Mouse (Mus musculus): Measurements from ENCODE around the gene Fgd3. TPM values are rescaled to one million over a fixed set of nuclear protein-coding genes. Genes with fewer than 3 reads are reported as not detected.
A peak's percentile ranks its signal among the peaks of the same experiment; 100 is the strongest.

The Fgd3 gene
- 0.22 and 0.29 TPM in 2 replicates for polyA plus RNA-seq (2015; fragmentation: Nextera tagmentation; extraction: Ambion mirVana)

DNA sequence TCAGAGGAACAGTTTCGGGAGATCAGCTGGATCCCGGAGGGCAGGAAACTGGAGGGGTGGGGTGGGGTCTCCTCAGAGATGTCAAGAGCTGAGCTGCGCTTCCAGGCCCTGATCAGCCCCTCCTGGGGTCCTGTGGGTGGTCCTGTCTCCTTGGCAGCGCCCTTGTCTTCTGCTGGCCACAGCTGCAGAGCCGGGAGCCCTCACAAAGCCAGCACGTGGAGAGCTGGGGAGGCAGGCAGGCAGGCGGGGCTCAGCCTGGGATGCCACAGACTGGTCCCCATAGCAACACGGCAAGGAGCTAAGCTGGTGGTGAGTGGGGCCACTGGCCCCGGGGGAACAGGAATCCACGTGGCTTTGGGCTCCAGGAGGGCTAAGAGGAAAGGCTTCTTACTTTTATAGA lies at the start of gene Fgd3:
Gene Fgd3 (minus strand): TSS at position 272 of the 400 bp plus-strand sequence.
- H3K4me3 ChIP-seq (ENCODE audit: low read length), result peak within 1 kb of the TSS; percentile 2; the same call in 1 of the 2 replicates

DNA sequence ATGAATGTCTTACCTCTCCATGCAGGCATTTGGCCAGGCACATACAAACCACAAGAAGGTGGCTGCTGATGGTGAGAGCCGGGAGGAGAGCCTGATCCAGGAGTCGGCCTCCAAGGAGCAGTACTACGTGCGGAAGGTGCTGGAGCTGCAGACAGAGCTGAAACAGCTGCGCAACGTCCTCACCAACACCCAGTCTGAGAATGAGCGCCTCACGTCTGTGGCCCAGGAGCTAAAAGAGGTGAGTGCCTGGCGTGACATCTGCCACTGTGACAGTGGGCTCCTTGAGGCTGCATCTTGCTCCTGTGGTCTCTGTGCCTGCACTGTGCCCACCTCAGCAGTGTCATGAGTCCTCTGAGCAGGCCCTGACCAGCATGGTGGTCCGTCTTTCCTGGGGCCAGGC lies 49.3 kb upstream of the Fgd3 start:
- Histone ChIP-seq H3K4me1 (ENCODE audit: control insufficient read depth, insufficient read depth, low read length) (peaks cover 54% of the 10 kb centered on the region), H3K9ac (ENCODE audit: low read length) (no peak overlapping the region), H3K36me3 (ENCODE audit: control insufficient read depth, insufficient read depth) (peaks cover 11% of the 10 kb centered on the region), H3K27me3 (ENCODE audit: control insufficient read depth, insufficient read depth, low read length) (no peaks in the 10 kb centered on the region), H3K4me2 (ENCODE audit: low read depth, low read length) (no peak overlapping the region), H3K9me3 (replicated peaks; ENCODE audit: control insufficient read depth, low read length) (no peaks in the 10 kb centered on the region), H3K4me3 (ENCODE audit: low read length) (no peak overlapping the region), H3K27ac (ENCODE audit: low read length) (no peak overlapping the region)
- ATAC-seq (replicated peaks; ENCODE audit: extremely low read depth, insufficient read depth, low FRiP score), result no peak
- 86% methylated on average over 10 of the region's 10 CpGs for WGBS

More for the DNA sequence above, at the start of gene Fgd3:
- Histone ChIP-seq H3K27me3 (ENCODE audit: control insufficient read depth, insufficient read depth, low read length) (no peaks in the 10 kb centered on the region), H3K9ac (ENCODE audit: low read length) (peak within 1 kb of the TSS; percentile 38; the same call in 1 of the 2 replicates), H3K4me2 (ENCODE audit: low read depth, low read length) (peak within 1 kb of the TSS; percentile 42), H3K27ac (ENCODE audit: low read length) (no peak within 1 kb of the TSS), H3K36me3 (ENCODE audit: control insufficient read depth, insufficient read depth) (no peaks in the 10 kb centered on the region), H3K9me3 (replicated peaks; ENCODE audit: control insufficient read depth, low read length) (no peaks in the 10 kb centered on the region), H3K4me1 (ENCODE audit: control insufficient read depth, insufficient read depth, low read length) (peaks cover 6% of the 10 kb centered on the region)
- peak; percentile 60; the same call in 1 of the 2 replicates for ATAC-seq (replicated peaks; ENCODE audit: extremely low read depth, insufficient read depth, low FRiP score)
- WGBS, result 6% methylated on average over 10 of the region's 10 CpGs

DNA sequence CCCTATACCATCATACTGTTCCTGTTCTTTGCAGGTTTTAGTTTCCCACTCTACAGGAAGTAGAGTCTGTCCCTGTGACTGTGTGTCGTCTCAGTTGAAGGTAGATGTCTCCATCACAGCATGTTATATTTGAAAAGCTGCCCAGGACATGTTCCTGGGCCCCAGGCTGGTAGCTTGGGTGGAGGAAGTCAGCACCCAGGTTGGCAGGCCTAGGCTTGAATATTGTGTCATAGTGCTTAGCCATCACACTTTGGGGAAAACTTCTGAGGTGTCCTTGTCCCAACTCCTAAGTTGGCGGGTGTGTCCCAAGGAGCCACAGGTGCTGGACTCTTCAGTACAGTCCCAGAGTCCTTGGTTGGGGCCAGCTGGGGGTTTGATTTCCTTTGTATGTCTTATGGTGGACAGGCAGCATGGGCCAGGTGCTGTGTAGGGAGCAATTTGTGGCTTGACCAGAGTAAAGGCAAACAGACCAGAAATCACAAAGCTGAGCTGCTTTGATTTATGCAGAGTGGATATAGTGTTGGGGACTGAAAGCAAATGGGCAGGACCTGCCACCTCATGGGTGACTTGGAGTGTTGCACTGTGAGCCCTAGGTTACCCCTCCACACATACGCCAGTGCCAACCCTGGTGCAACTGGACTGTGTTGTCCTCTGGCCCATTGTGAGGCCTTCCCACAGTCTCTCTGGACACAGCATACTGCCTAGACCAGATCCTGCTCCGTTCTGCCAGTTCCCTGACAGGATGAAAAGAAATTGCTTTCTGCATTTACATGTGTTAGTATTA lies 47.7 kb upstream of the Fgd3 start:
- 69% methylated on average over 4 of the region's 4 CpGs for WGBS
- no peaks in the 10 kb centered on the region for H3K9me3 ChIP-seq (replicated peaks; ENCODE audit: control insufficient read depth, low read length)
- H3K4me2 ChIP-seq (ENCODE audit: low read depth, low read length), result no peak overlapping the region
- no peak overlapping the region for H3K9ac ChIP-seq (ENCODE audit: low read length)
- no peaks in the 10 kb centered on the region for H3K27me3 ChIP-seq (ENCODE audit: control insufficient read depth, insufficient read depth, low read length)
- no peak overlapping the region for H3K27ac ChIP-seq (ENCODE audit: low read length)
- peaks cover 11% of the 10 kb centered on the region for H3K36me3 ChIP-seq (ENCODE audit: control insufficient read depth, insufficient read depth)
- no peak overlapping the region for H3K4me3 ChIP-seq (ENCODE audit: low read length)
- no peak for ATAC-seq (replicated peaks; ENCODE audit: extremely low read depth, insufficient read depth, low FRiP score)
- H3K4me1 ChIP-seq (ENCODE audit: control insufficient read depth, insufficient read depth, low read length), result peaks cover 67% of the 10 kb centered on the region

GRCm38 (mm10) chr13:49364716-49365115 lies 44.6 kb upstream of the Fgd3 start:
- ATAC-seq (replicated peaks; ENCODE audit: extremely low read depth, insufficient read depth, low FRiP score), result no peak
- H3K27ac ChIP-seq (ENCODE audit: low read length), result no peak overlapping the region
- H3K4me3 ChIP-seq (ENCODE audit: low read length), result no peak overlapping the region
- H3K4me2 ChIP-seq (ENCODE audit: low read depth, low read length), result no peak overlapping the region
- peaks cover 5% of the 10 kb centered on the region for H3K36me3 ChIP-seq (ENCODE audit: control insufficient read depth, insufficient read depth)
- no peaks in the 10 kb centered on the region for H3K9me3 ChIP-seq (replicated peaks; ENCODE audit: control insufficient read depth, low read length)
- peaks cover 73% of the 10 kb centered on the region for H3K4me1 ChIP-seq (ENCODE audit: control insufficient read depth, insufficient read depth, low read length)
- no peaks in the 10 kb centered on the region for H3K27me3 ChIP-seq (ENCODE audit: control insufficient read depth, insufficient read depth, low read length)
- H3K9ac ChIP-seq (ENCODE audit: low read length), result no peak overlapping the region
- 51% methylated on average over 2 of the region's 2 CpGs for WGBS

- H3K4me1 ChIP-seq (ENCODE audit: control insufficient read depth, insufficient read depth, low read length), result peaks cover 72% of the 10 kb centered on the region
- no peak overlapping the region for H3K4me2 ChIP-seq (ENCODE audit: low read depth, low read length)
- no peaks in the 10 kb centered on the region for H3K9me3 ChIP-seq (replicated peaks; ENCODE audit: control insufficient read depth, low read length)
- no peak for ATAC-seq (replicated peaks; ENCODE audit: extremely low read depth, insufficient read depth, low FRiP score)
- H3K27ac ChIP-seq (ENCODE audit: low read length), result peak overlapping the region; percentile 92
- no peaks in the 10 kb centered on the region for H3K36me3 ChIP-seq (ENCODE audit: control insufficient read depth, insufficient read depth)
- 59% methylated on average over 2 of the region's 2 CpGs for WGBS
- no peak overlapping the region for H3K4me3 ChIP-seq (ENCODE audit: low read length)
- no peak overlapping the region for H3K9ac ChIP-seq (ENCODE audit: low read length)
- H3K27me3 ChIP-seq (ENCODE audit: control insufficient read depth, insufficient read depth, low read length), result no peaks in the 10 kb centered on the region
Measured at GRCm38 (mm10) chr13:49362804-49363203, 42.7 kb upstream of the Fgd3 start.

GRCm38 (mm10) chr13:49362364-49362763 lies 42.3 kb upstream of the Fgd3 start:
- H3K27me3 ChIP-seq (ENCODE audit: control insufficient read depth, insufficient read depth, low read length), result no peaks in the 10 kb centered on the region
- H3K4me3 ChIP-seq (ENCODE audit: low read length), result no peak overlapping the region
- H3K27ac ChIP-seq (ENCODE audit: low read length), result peak overlapping the region; percentile 92
- peaks cover 69% of the 10 kb centered on the region for H3K4me1 ChIP-seq (ENCODE audit: control insufficient read depth, insufficient read depth, low read length)
- ATAC-seq (replicated peaks; ENCODE audit: extremely low read depth, insufficient read depth, low FRiP score), result no peak
- no peak overlapping the region for H3K9ac ChIP-seq (ENCODE audit: low read length)
- no peaks in the 10 kb centered on the region for H3K9me3 ChIP-seq (replicated peaks; ENCODE audit: control insufficient read depth, low read length)
- 37% methylated on average over 7 of the region's 7 CpGs for WGBS
- peaks cover 3% of the 10 kb centered on the region for H3K36me3 ChIP-seq (ENCODE audit: control insufficient read depth, insufficient read depth)
- peak overlapping the region; percentile 56 for H3K4me2 ChIP-seq (ENCODE audit: low read depth, low read length)

GRCm38 (mm10) chr13:49360906-49361406 lies 40.8 kb upstream of the Fgd3 start:
- Histone ChIP-seq H3K27me3 (ENCODE audit: control insufficient read depth, insufficient read depth, low read length) (no peaks in the 10 kb centered on the region), H3K4me1 (ENCODE audit: control insufficient read depth, insufficient read depth, low read length) (peaks cover 57% of the 10 kb centered on the region), H3K9me3 (replicated peaks; ENCODE audit: control insufficient read depth, low read length) (no peaks in the 10 kb centered on the region), H3K4me2 (ENCODE audit: low read depth, low read length) (peak overlapping the region; percentile 56), H3K36me3 (ENCODE audit: control insufficient read depth, insufficient read depth) (peaks cover 7% of the 10 kb centered on the region), H3K4me3 (ENCODE audit: low read length) (peak overlapping the region; percentile 0; the same call in 1 of the 2 replicates), H3K27ac (ENCODE audit: low read length) (peak overlapping the region; percentile 92), H3K9ac (ENCODE audit: low read length) (peak overlapping the region; percentile 56)
- ATAC-seq (replicated peaks; ENCODE audit: extremely low read depth, insufficient read depth, low FRiP score), result peak; percentile 63
- WGBS, result 5% methylated on average over 3 of the region's 3 CpGs

DNA sequence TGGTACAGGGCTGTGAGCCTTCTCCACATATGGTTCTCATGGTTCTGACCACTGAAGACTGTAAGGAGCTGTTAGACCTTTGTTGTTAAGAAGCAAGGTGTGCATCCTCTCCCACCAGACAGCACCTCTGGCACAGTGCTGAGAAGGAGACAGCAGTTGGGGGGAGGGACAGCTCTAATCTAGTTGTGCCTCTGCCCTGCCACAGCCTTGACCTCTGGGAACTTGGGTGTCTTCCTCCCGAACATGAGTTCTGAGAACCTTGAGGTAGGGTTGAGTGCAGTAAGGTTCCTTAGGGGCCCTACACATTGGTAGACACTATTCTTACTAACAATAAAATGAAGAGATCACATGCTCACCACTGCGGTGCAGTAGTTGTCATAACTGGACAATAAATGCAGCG lies 38.1 kb upstream of the Fgd3 start:
- Histone ChIP-seq H3K4me1 (ENCODE audit: control insufficient read depth, insufficient read depth, low read length) (peaks cover 49% of the 10 kb centered on the region), H3K4me2 (ENCODE audit: low read depth, low read length) (no peak overlapping the region), H3K4me3 (ENCODE audit: low read length) (no peak overlapping the region), H3K9me3 (replicated peaks; ENCODE audit: control insufficient read depth, low read length) (no peaks in the 10 kb centered on the region), H3K27me3 (ENCODE audit: control insufficient read depth, insufficient read depth, low read length) (no peaks in the 10 kb centered on the region), H3K27ac (ENCODE audit: low read length) (no peak overlapping the region), H3K36me3 (ENCODE audit: control insufficient read depth, insufficient read depth) (peaks cover 7% of the 10 kb centered on the region), H3K9ac (ENCODE audit: low read length) (no peak overlapping the region)
- no peak for ATAC-seq (replicated peaks; ENCODE audit: extremely low read depth, insufficient read depth, low FRiP score)
- WGBS, result 86% methylated on average over 3 of the region's 3 CpGs

- H3K4me1 ChIP-seq (ENCODE audit: control insufficient read depth, insufficient read depth, low read length), result peaks cover 49% of the 10 kb centered on the region
- no peaks in the 10 kb centered on the region for H3K9me3 ChIP-seq (replicated peaks; ENCODE audit: control insufficient read depth, low read length)
- H3K36me3 ChIP-seq (ENCODE audit: control insufficient read depth, insufficient read depth), result peaks cover 7% of the 10 kb centered on the region
- H3K27ac ChIP-seq (ENCODE audit: low read length), result no peak overlapping the region
- WGBS, result 93% methylated on average over 8 of the region's 8 CpGs
- H3K27me3 ChIP-seq (ENCODE audit: control insufficient read depth, insufficient read depth, low read length), result no peaks in the 10 kb centered on the region
- H3K4me2 ChIP-seq (ENCODE audit: low read depth, low read length), result no peak overlapping the region
- no peak overlapping the region for H3K4me3 ChIP-seq (ENCODE audit: low read length)
- no peak for ATAC-seq (replicated peaks; ENCODE audit: extremely low read depth, insufficient read depth, low FRiP score)
- no peak overlapping the region for H3K9ac ChIP-seq (ENCODE audit: low read length)
Measured at GRCm38 (mm10) chr13:49357367-49358026, 37.4 kb upstream of the Fgd3 start.

Data from heart, embryonic 16.5 days (tissue).